Mouse (Mus musculus) embryonic fibroblast, embryonic 13.5 days (primary cell): ENCODE results near the gene Gabrg3.

Experiments
- CTCF ChIP-seq: IDR thresholded peaks from 2 replicates; pipeline ENCODE4 v1.5.1; 2011; ENCODE audit warnings: mild to moderate bottlenecking, control low read depth, low read length, moderate library complexity, borderline replicate concordance; ENCODE audit not compliant: insufficient read depth
- POLR2A ChIP-seq: IDR thresholded peaks from 2 replicates; pipeline ENCODE4 v1.6.1; 2011; ENCODE audit warnings: low read depth, mild to moderate bottlenecking, control low read depth, low read length, moderate library complexity

DNA sequence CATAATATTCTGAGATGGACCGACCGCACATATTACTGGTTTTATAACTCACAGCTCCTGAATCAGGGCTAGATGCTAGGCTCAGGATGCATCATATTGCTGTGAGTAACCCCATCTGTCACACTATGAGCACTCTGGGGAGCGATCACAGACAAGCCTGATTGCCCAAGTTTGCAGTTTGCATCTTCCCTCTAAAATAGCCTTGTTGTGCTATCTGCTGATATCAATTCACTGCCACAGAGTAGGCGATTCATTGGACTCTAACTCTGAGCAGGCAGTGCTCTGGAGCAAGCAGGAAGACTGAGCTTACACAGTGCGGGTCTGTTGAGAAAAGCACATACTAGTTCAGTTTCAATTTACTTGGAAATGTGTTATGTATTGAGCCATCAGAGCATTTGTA lies 543.4 kb downstream of the Gabrg3 start:
- TF ChIP-seq CTCF (no peak), POLR2A (no peak)
